Mouse (Mus musculus): ENCODE results near the gene Tnf.

The Tnf gene

GRCm38 (mm10) chr17:35155451-35155850, 46.4 kb downstream of the Tnf start:
- DNase-seq (ENCODE audit: low spot score in 2 of 2) = no peak

DNA sequence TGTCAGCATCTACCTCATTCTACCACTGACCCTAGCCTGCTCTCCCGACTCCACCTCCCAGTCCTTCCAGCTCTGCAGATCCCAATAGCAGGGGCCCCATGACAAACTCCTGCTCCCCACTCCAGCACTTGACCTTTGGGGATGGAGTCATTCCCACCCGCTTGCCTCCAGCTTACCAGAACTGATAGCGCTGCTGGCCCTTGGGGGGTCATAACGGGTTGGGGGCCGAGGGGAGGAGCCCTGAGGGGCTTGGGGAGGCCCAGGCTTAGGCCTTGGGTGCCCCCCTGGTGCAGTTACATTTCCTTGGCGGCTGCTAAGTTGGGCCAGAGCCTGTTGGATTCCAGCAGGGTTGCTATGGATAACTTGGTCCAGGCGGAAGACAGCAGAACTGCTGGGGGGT, 47.2 kb downstream of the Tnf start:
- DNase-seq (ENCODE audit: low spot score in 2 of 2) = no peak

- DNase-seq (ENCODE audit: low spot score in 2 of 2) = no peak
Measured at GRCm38 (mm10) chr17:35153931-35154330, 47.9 kb downstream of the Tnf start.

DNA sequence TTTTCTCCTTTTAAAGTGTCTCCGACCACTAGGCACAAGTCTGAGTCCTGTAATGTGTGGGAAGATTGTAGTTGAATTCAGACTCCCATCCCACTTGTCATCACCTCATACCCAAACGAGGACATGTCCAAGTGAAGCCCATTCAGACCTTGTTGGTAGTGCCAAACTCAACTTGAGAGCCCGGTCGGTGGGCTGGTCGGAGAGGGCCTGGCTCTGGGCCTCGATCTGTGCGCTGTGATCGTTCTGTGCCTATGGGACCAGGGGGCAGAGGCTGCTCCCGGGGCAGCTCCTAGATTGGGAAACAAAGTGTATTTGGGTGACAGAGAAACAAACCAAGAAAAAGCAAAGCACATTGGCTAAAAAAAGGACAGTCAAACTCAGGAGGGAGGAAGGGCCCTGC, 48.7 kb downstream of the Tnf start:
- no peak for DNase-seq (ENCODE audit: low spot score in 2 of 2)

DNA sequence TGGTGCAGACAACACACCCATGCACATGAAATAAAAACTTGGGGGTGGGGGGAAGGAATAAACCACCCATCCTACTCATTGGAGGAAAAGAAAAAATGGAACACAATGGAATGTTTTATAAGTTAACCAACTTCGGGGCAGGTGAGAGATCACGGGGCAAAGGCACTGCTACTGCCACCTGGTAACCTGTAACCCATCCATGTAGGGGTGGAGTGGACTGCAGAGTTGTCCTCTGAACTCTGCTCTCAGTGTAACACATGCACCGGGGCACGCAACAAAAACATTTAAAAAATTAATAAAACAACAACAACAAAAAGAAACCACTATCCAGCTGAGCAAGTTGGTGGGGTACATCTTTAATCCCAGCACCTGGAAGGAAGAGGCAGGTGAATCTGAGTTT, 49.7 kb downstream of the Tnf start:
- no peak for DNase-seq (ENCODE audit: low spot score in 2 of 2)

Data from spleen, postnatal 10 days (tissue).